Mouse (Mus musculus) myocyte (in vitro differentiated cells): Measurements from ENCODE around the gene Rnaseh2a. TPM values are rescaled to one million over a fixed set of nuclear protein-coding genes. Genes with fewer than 3 reads are reported as not detected.

Source experiments
- H3K27me3 ChIP-seq: one replicate; pipeline ENCODE4 v1.6.1; 2011; ENCODE audit not compliant: control insufficient read depth, insufficient read depth, insufficient read length
- H3K36me3 ChIP-seq: one replicate; pipeline ENCODE4 v1.6.1; 2011; ENCODE audit not compliant: control insufficient read depth, insufficient read depth
- H3K4me2 ChIP-seq: one replicate; pipeline ENCODE4 v1.6.1; 2011; ENCODE audit warnings: low read depth, control low read depth
- H3K4me3 ChIP-seq: one replicate; pipeline ENCODE4 v1.5.1; 2011; ENCODE audit warnings: mild to moderate bottlenecking, control low read depth, moderate library complexity
- H3K79me2 ChIP-seq: one replicate; pipeline ENCODE4 v1.6.1; 2011; ENCODE audit not compliant: control insufficient read depth, insufficient read depth
- H3ac ChIP-seq: one replicate; pipeline ENCODE4 v1.6.1; 2011; ENCODE audit not compliant: control insufficient read depth, insufficient read length
- CEBPB ChIP-seq: IDR thresholded peaks from 2 replicates; pipeline ENCODE4 v1.6.1; 2011; ENCODE audit warnings: mild to moderate bottlenecking, moderate library complexity; ENCODE audit not compliant: poor library complexity, insufficient read depth, severe bottlenecking
- E2F4 ChIP-seq: IDR thresholded peaks from one replicate; pipeline ENCODE4 v1.6.1; 2011; ENCODE audit warnings: mild to moderate bottlenecking, control low read depth, moderate library complexity; ENCODE audit not compliant: insufficient read depth
- MAX ChIP-seq: IDR thresholded peaks from one replicate; pipeline ENCODE4 v1.6.1; 2011; ENCODE audit warnings: low read depth, mild to moderate bottlenecking, control low read depth
- MYOD1 ChIP-seq, 3 experiments: IDR thresholded peaks; one replicate each; pipeline ENCODE4 v1.6.1; 2011; ENCODE audit warnings: control low read depth in 2 of 3, low read depth in 2 of 3, mild to moderate bottlenecking in 2 of 3, moderate library complexity in 1 of 3; ENCODE audit not compliant: insufficient read length in 2 of 3, control insufficient read depth in 1 of 3
- MYOG ChIP-seq, 3 experiments: IDR thresholded peaks; one replicate each; pipeline ENCODE4 v1.6.1; 2011; ENCODE audit warnings: control low read depth in 2 of 3, low read depth in 2 of 3, mild to moderate bottlenecking in 2 of 3; ENCODE audit not compliant: insufficient read length in 2 of 3, control insufficient read depth in 1 of 3, insufficient read depth in 1 of 3
- POLR2A ChIP-seq: IDR thresholded peaks from one replicate; pipeline ENCODE4 v1.6.1; 2011; ENCODE audit warnings: low read depth, mild to moderate bottlenecking, control low read depth, moderate library complexity; ENCODE audit not compliant: insufficient read length
- POLR2AphosphoS2 ChIP-seq: IDR thresholded peaks from one replicate; pipeline ENCODE4 v1.6.1; 2011; ENCODE audit warnings: low read depth, control low read depth; ENCODE audit not compliant: insufficient read length
- REST ChIP-seq: IDR thresholded peaks from one replicate; pipeline ENCODE4 v1.6.1; 2011; ENCODE audit warnings: mild to moderate bottlenecking, control low read depth, moderate library complexity; ENCODE audit not compliant: insufficient read depth, insufficient read length
- SRF ChIP-seq: IDR thresholded peaks from one replicate; pipeline ENCODE4 v1.6.1; 2011; ENCODE audit warnings: low read depth; ENCODE audit not compliant: control insufficient read depth, insufficient read length
- TCF12 ChIP-seq: IDR thresholded peaks from one replicate; pipeline ENCODE4 v1.6.1; 2011; ENCODE audit warnings: mild to moderate bottlenecking, control low read depth; ENCODE audit not compliant: poor library complexity, insufficient read depth, severe bottlenecking
- TCF3 ChIP-seq: IDR thresholded peaks from one replicate; pipeline ENCODE4 v1.6.1; 2011; ENCODE audit warnings: low read depth, control low read depth; ENCODE audit not compliant: insufficient read length
- USF1 ChIP-seq: IDR thresholded peaks from one replicate; pipeline ENCODE4 v1.6.1; 2011; ENCODE audit warnings: low read depth, mild to moderate bottlenecking, control low read depth, moderate library complexity
- polyA plus RNA-seq: library from polyadenylated mRNA; unstranded; fragments of >200 nt; fragmentation: generic; extraction: Trizol; gene quantifications from one replicate; pipeline ENCODE4 v1.2.1, GENCODE M21; 2012; ENCODE audit warnings: missing spikeins

Gene Rnaseh2a
- polyA plus RNA-seq, 1 experiment: 74.1 TPM

DNA sequence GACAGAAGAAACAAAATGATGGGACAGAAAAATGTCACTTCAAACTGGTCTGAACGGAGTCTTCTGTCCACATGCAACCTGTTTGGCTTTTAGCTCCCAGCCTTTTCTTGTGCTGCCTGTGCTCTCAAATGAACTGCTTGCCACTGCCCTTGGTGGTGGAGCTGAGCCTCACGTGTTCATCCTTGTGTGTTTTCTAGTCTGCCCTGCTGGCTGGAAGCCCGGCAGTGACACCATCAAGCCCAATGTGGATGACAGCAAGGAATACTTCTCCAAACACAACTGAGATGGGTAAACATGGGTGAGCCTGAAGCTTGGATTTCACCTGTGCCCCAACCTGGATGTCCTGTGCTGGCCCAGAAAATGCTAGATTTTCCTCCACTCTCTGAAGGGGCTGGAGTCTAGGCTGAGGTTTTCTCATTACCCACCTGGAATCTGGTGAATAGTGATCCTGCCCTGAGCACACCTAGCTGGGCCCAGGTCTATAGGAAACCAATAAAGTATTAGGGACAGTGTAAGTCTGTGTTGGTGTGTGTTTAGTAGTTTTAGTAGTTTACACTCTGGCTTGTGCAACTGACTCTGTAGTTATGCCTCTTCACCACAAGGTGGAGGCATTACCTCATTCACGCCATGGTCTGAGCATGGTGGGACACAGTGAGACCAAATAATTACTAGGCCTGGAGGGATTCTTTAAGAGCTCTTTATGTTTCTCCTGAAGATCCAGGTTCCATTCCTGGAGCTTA lies 4.4 kb upstream of the Rnaseh2a start:
- peak; percentile 47 for TF ChIP-seq POLR2AphosphoS2
- no peak for TF ChIP-seq CEBPB
- TF ChIP-seq MAX: no peak
- TF ChIP-seq SRF: no peak
- TF ChIP-seq TCF12: no peak
- no peak for TF ChIP-seq TCF3
- no peak for TF ChIP-seq USF1
- Histone ChIP-seq H3K4me2 (peak overlapping the region; percentile 99), H3K36me3 (peaks cover 7% of the 10 kb centered on the region), H3K79me2 (peaks cover 32% of the 10 kb centered on the region), H3K4me3 (no peak overlapping the region), H3ac (no peak overlapping the region), H3K27me3 (no peaks in the 10 kb centered on the region)

DNA sequence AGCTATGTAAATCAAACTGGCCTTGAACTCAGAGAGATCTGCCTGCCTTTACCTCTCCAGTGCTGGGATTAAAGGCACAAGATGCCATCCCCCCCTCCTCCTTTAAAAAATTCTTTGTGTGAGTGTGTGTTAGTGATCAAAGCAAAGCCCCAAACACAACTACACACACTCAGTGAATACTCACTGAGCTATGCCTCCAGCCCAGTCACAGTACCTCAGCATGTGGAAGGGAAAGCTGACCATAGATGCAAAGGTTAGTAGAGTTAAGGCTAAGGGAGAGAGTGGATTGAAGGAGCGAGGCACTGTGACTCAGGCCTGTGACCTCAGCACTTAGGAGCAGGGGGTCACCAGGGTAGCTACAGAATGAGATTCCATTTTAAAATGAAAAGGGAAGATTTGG lies 3.5 kb upstream of the Rnaseh2a start:
- TF ChIP-seq USF1 (no peak), MAX (no peak), SRF (no peak), MYOD1 (IDR thresholded peaks at IDR 0.05; ENCODE audit: control insufficient read depth in 1 of 3, insufficient read length in 2 of 3, low read depth in 2 of 3) (no peak), E2F4 (no peak), TCF3 (no peak), REST (no peak)
- Histone ChIP-seq H3ac (no peak overlapping the region), H3K79me2 (peaks cover 29% of the 10 kb centered on the region), H3K27me3 (no peaks in the 10 kb centered on the region), H3K36me3 (peaks cover 7% of the 10 kb centered on the region), H3K4me2 (no peak overlapping the region), H3K4me3 (no peak overlapping the region)

DNA sequence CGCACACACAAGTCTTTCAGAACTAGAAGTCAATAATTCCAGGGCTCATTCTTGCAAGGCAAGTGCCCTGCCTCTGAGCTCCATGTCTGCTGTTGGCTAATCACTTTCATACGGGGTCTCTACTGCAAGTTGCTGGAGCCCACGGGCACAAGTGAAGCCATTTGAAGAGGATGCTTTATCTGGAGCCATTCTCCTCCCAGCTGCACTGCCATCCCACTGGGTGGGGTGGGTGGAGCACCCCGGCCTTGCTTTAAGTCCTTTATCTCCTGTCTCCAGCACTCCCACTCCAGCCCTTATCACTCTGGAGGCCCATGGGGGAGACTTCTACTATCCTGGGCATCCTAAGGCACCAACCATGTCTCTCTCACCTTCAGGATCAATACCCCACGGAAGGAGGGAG lies 1.3 kb upstream of the Rnaseh2a start:
- TF ChIP-seq TCF3: no peak
- TF ChIP-seq MAX: no peak
- TF ChIP-seq E2F4: no peak
- no peak for TF ChIP-seq SRF
- TF ChIP-seq POLR2AphosphoS2: no peak
- TF ChIP-seq USF1: no peak
- TF ChIP-seq MYOG (IDR thresholded peaks at IDR 0.05; ENCODE audit: control insufficient read depth in 1 of 3, insufficient read depth in 1 of 3, insufficient read length in 2 of 3, low read depth in 2 of 3): no peak
- H3K27me3 ChIP-seq: no peaks in the 10 kb centered on the region

DNA sequence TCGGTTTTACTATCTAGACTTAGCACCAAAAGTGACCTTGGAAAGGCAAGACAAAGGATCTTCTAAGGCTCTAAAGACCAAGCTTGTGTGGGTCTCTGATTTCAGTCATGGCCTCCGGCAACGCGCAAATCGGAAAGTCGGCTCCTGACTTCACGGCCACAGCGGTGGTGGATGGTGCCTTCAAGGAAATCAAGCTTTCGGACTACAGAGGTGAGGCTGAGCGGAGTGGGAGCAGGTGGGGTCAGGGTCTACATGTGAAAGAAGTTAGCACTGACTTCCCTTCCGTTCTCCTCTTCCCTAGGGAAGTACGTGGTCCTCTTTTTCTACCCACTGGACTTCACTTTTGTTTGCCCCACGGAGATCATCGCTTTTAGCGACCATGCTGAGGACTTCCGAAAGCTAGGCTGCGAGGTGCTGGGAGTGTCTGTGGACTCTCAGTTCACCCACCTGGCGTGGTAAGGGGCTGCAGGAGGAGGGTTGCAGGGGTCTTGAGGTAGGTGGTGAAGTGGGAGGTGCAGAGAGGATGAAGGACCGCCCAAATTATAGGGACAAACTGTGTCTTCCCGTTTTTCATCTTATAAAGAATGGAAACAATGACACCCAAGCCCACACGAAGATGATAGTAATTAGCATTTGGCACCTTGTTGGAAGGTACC lies 696 bp upstream of the Rnaseh2a start:
- no peaks in the 10 kb centered on the region for H3K27me3 ChIP-seq
- peak overlapping the region; percentile 71 for H3K4me2 ChIP-seq
- H3ac ChIP-seq: peak overlapping the region; percentile 79
- H3K79me2 ChIP-seq: peaks cover 14% of the 10 kb centered on the region
- peaks cover 7% of the 10 kb centered on the region for H3K36me3 ChIP-seq
- H3K4me3 ChIP-seq: peak overlapping the region; percentile 99
- no peak for TF ChIP-seq MYOD1 (IDR thresholded peaks at IDR 0.05; ENCODE audit: control insufficient read depth in 1 of 3, insufficient read length in 2 of 3, low read depth in 2 of 3)
- TF ChIP-seq REST: no peak
- TF ChIP-seq MYOG (IDR thresholded peaks at IDR 0.05; ENCODE audit: control insufficient read depth in 1 of 3, insufficient read depth in 1 of 3, insufficient read length in 2 of 3, low read depth in 2 of 3): no peak
- TF ChIP-seq TCF3: no peak
- TF ChIP-seq POLR2A: no peak
- TF ChIP-seq MAX: no peak

More for the DNA sequence above, 1.3 kb upstream of the Rnaseh2a start:
- no peak overlapping the region for H3ac ChIP-seq
- peaks cover 7% of the 10 kb centered on the region for H3K36me3 ChIP-seq
- peaks cover 14% of the 10 kb centered on the region for H3K79me2 ChIP-seq
- H3K4me2 ChIP-seq: peak overlapping the region; percentile 71
- H3K4me3 ChIP-seq: peak overlapping the region; percentile 99

DNA sequence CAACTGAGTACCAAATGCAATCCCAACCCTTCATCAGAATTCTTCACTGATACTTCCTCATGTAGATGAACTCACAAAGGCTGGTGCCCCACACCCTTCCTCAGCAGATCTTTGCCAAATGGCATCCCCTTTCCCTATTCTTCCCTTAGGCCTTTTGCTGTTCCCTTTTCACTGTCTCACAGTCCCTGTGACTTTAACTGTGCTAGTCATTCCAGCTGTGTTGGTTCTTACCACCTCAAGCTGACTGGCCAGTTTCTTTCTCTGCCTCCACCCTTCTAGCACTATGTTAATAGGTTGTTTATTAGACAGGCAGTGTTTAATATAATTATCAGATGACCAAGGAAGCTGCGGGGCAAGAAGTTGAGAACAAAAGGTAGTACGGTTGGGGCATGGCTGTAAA lies 917 bp downstream of the Rnaseh2a start:
- H3K4me2 ChIP-seq: peak overlapping the region; percentile 71
- H3K79me2 ChIP-seq: peaks cover 14% of the 10 kb centered on the region
- no peaks in the 10 kb centered on the region for H3K27me3 ChIP-seq
- H3ac ChIP-seq: peak overlapping the region; percentile 79
- no peak for TF ChIP-seq E2F4
- no peak for TF ChIP-seq TCF12
- TF ChIP-seq POLR2A: no peak
- TF ChIP-seq SRF: no peak
- no peak for TF ChIP-seq MAX
- no peak for TF ChIP-seq POLR2AphosphoS2
- TF ChIP-seq CEBPB: no peak
- no peak for TF ChIP-seq TCF3
- TF ChIP-seq MYOG (IDR thresholded peaks at IDR 0.05; ENCODE audit: control insufficient read depth in 1 of 3, insufficient read depth in 1 of 3, insufficient read length in 2 of 3, low read depth in 2 of 3): no peak
- no peak for TF ChIP-seq REST
- TF ChIP-seq MYOD1 (IDR thresholded peaks at IDR 0.05; ENCODE audit: control insufficient read depth in 1 of 3, insufficient read length in 2 of 3, low read depth in 2 of 3): no peak
- TF ChIP-seq USF1: no peak
- H3K36me3 ChIP-seq: peaks cover 7% of the 10 kb centered on the region
- H3K4me3 ChIP-seq: peak overlapping the region; percentile 99
